Mouse (Mus musculus): Measurements from ENCODE around the gene Rbm3. TPM values are rescaled to one million over a fixed set of nuclear protein-coding genes. Genes with fewer than 3 reads are reported as not detected.

Rbm3 gene
- 100 to 1,000 TPM in 1 of 2 experiments, 10 to 100 TPM in 1; 54.5 to 106 TPM for total RNA-seq (2021)
- polyA plus RNA-seq (2012; rRNA removed) = 28.5 and 30.7 TPM in 2 replicates
- long read RNA-seq, transcript Rbm3-203 (7 exons, 1,225 nt) = major isoform, 19 of 56 reads
- long read RNA-seq, transcript Rbm3-206 (7 exons, 1,338 nt) = minor isoform, 13 of 56 reads
- long read RNA-seq, transcript Rbm3-202 (7 exons, 1,183 nt) = minor isoform, 5 of 56 reads
- long read RNA-seq, partial matches to known transcripts = 1 of 56 reads
- long read RNA-seq, other reads (novel, unspliced or antisense) = 13 of 56 reads

DNA sequence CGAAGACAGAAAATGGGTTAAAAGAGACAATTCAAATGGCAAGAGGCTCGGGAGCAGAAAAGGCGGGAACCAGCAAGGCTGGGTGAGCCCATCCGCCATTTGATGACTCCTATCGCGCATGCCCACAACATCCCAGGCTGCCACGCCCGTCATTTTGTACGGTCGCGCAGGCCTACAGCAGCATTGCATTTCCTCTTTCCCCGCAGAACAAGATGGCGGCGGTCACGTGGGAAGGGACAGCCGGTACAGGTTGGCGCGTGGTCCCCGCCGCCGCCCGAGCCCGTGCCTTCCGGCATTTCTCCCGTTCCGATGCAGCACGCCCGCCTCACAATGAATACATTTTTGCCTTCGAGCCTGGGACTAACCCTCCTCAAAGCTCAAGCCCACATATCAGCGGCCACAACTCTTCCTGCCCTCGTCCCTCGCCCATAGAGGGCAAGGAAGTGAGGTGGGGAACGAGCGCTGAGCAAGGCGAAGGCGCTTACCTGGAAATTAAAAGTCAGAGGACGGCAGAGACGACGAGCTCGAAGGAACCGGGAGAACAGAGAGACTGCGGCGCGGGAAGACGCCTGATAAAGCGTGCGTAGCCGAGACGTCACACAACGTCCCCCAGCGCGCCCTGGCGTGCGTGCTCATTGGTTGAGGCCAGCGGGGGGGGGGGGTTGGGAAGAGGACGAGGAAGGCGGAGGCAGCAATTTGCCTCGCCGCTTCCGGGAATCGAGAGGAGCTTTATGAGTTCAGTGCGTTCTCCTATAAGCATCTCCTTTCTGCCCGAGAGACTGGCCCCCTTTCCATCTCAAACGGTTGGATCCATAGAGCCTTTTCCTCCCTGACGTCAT, at the start of gene Rbm3:
Gene Rbm3, minus strand, starts transcription at position 728 of the 839 bp plus-strand sequence.
- DNase-seq = peak; percentile 89

DNA sequence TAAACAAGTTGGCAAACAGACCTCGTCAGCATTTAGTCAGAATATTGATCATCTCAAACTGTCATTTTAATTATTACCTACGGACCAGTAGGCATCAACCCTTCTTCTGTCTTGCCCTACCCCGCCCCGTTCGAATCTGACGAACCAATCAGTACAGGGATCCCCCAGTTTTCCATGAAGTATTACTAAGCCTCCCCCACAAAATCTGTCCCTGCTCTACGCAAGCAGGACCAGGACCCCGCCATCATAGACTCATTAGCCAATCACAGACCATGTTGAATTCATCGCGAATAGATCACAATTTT, 47.7 kb upstream of the Rbm3 start, which contains the start of gene Ebp:
Gene Ebp, minus strand, starts transcription at position 94 of the 305 bp plus-strand sequence.
- DNase-seq = peak; percentile 36

DNA sequence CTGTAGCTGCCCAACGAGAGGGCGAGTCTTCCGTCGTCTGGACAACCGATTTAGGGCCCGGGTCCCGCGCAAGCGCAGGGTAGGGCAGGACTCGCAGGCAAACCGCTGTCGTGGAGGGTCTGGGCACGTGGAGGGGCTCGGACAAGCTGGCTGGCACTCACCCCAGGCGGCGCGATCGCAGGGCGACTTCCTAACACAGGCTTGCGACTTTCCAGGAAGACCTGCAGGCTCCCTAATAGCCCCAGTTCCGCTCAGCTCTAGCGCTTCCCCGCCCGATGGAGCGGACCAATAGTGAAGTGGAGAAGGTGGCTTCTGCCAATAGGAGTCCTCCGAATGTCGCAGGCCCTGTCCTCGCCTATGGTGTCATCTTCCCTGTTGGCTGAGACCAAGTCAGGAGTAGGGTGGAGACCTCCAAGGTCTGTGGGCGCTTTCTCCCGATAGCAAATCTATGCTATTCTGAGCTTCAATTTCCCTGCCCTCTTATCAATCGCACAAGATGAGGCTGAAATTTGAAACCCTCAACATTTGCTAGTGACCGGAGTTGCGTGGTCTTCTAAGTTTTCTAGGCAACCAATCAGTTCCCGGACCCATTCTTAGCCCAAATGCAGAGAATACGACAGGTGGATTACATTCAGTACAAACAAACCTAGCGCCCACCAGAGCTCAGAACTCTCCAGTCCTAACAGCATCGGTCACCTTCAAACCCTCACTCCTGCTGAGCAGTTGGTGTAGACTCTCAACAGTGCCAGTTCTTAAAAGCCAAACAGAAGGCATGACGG, 47.1 kb upstream of the Rbm3 start:
- DNase-seq = peak; percentile 90

DNA sequence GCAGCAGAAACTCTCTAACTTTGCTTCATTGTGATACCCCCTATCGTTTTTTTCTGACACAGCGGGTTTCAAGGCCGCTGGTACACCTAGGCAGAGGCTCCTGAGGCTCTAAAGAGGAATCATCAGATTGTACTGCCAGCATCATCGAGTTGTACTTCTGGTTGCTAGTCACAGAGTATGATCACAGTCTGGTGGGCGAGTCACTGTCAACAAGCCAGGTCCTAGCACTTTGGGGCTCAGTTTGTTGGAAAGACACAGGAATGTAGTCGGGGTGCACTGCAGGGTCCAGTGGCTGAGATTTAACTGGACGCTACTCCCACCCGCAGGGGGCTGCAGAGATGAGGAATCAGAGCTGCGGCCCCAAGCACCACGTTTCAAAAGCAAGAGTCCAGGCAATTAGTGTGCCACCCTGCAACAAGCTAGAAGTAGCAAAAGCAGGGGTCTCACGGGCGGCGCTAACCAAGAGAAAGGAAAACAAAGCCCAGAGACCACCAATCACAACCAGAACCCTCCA, 46.5 kb upstream of the Rbm3 start:
- DNase-seq = no peak

DNA sequence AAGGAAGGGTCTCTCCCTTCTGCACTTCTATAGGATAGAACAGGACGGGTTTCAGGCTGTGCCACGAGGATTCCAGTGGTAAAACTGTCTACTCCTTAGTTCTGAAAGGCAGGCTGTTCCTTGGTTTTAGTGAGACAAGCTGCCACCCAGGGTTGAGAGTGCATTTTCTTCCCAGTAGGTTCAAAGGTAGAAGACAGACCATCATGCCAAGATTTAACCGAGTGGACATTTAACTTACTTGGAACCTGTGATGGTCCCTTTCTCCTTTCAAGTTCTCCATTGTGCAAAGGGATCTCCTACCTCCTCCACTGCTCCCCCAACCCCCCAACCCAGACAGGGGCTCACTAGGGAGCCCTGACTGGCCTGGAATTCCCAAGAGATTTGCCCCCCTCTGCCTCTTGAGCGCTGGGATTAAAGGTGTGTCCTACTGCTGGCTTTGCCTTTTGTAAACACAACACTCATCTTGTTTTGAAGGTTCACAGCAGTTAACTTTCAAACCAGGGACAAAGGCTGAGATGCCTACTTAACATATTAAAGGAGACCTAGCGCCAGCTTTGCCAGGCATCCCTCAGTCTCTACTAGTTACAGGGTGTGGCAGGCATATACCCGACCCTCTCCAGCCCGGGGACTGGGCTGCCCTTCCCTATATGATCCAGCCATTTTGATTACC, 37.3 kb upstream of the Rbm3 start:
- DNase-seq = no peak

DNA sequence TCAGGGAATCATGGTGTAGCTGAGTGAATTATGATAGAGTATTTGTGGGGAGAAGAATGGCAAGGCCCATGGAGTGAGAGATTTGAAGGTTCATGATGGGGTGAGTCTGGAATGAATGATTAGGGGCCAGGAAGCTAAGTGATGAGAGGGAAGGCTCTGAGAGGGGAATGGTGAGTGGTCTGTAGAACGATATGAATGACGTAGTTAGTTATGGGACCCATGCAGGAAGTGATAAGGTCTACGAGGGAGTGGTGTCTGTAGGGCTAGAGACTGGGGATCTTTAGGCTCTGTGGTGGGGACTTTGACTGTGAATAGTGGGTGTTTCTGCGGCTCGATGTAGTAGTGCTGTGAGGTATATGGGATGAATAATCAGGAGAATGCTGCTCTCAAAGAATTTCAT, 34.0 kb upstream of the Rbm3 start:
- DNase-seq = no peak

DNA sequence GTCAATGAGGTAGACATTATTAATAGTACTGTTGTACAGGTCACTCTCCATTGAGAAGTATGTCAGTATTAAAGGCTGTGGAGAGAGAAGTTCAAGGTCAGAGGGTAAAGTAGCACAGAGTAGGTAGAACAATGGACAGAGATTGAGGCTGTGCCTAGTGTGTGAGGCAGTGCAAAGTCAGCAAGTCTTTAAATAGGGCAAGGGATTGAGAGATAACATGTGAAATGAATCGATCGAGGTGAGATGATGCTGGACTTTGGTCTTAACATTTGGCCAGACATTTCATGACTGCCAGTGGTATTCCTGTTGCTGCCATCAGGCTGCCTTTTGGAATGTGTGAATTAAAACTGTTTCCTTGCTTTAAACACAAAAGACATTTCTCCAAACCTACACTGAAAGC, 33.2 kb upstream of the Rbm3 start:
- no peak for DNase-seq

DNA sequence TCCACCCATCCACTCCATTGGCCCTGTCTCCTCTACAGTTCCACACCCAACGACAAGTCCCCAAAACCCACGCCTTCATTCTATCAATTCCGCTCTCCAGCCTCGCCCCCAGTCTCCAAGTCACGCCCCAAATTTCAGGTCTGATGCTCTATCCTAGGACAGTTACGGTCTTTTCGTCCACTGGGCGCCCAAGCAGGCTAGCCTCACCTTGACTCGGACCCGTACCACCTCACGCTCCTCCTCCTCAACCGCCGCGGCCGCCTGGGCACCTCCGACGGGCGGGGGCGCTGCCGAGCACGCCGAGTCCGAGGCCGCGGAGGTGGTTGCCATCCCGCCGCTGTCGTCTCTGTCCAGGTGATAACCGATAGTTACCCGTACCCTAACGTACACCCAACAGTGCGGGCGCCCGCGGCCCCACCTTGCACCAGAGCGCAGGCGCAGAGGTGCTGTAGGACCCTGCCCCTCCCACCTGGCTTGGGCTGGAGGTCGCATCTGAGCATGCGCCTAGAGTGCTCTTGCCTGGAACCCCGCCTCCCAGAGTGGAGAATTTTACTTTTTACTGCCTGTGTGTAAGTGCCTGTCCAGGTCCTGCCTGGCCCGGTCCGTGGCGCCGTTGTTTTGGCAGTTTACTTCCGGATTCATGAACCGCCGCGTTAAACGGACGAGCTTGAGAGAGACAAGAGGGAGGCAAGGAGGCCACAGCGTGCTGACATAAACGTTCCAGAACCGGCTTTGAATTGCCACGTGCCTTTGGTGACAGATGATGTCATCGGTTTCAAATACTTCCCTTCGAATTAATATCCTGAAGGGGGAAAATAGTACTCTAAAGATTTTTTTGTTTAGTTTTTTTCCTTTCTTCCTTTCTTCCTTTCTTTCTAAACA, 30.1 kb upstream of the Rbm3 start, which contains the start of gene Tbc1d25:
Gene Tbc1d25, minus strand, starts transcription at position 678 of the 882 bp plus-strand sequence.
- DNase-seq = peak; percentile 91

DNA sequence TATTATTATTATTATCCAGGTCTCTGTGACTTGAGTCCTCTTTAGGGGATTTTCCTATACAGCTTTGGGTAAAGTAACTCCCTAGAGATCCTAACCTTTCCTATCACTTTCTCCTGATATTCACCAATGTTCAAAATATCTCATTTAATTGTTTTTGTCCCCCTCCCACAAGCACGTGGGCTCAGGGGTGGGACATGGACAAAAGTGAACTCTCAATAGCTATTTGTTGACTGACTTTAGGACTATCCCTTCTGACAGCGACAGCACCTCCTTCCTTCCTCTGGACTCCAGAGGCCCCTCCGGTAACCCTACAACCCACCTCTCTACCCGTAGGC, 29.5 kb upstream of the Rbm3 start:
- DNase-seq = no peak

DNA sequence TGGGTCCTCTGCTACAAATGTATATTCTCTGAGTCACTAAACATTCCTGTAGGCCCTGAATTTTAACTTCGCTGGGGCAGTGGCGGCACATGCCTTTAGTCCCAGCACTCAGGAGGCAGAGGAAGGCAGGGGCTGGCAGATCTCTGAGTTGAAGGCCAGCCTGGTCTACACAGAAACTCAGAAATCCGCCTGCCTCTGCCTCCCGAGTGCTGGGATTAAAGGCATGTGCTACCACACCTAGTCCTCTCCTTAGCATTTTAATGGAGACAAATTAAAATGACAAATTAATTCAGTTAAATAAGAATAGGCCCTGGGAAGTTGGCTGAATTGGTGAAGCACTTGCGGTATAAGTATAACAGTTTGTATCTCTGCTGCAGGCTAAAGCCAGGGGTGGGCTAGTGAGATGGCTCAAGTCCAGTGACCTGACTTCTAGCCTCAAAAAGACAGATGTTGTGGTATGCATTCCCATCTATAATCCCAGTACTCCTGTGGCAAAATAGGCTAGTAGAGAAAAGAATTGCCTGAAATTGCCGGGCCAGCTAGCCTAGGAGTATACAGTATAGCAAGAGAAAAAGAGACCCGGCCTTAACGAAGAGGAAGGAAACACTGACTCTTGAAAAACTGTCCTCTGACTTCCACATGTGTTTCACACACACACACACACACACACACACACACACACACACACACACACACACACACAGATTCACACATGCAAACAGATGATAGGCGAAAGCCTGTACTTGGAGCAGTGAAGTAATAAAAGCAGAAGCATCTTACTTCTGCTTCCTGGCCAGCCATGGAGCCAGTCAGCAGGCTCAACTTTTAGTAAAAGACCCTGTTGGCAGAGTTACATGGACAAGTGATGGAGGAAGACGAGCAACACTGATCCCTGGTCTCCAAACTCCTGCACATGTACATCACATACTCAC, 22.3 kb upstream of the Rbm3 start:
- DNase-seq = no peak

DNA sequence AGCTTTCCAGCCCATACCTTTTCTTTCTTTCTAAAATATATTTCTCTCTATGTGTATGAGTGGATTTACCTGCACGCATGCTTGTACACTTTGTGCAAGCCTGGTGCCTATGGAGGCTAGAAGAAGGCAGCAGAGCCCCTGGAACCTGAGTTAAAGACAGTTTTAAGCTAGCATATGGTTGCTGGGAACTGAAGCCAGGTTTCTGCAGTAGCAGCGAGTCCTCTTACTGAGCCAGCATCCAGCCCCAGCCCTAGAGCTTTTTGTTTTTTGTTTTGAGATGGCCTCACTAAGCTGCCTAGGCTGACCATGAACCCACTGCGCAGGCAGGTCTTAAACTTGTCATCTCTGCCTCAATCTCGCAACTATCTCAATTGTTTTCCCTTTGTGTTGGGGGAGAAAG, 18.8 kb upstream of the Rbm3 start:
- DNase-seq = no peak

DNA sequence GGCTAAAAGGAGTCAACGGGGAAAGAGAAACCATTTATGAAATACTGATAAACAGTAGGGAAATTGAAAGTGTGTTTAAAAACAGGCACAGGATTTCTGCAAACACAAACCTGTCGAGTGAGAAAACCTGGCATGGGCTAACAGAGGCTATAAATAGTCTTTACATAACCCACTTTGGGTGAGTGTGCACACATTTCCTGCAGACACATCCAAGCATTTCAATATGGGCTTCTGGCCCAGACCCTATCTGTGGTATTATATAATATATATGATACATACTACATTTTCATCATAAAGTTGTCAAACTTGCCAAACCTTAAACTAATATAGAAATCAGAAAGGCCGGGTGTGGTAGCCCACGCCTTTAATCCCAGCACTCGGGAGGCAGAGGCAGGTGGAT, 17.4 kb upstream of the Rbm3 start:
- no peak for DNase-seq

DNA sequence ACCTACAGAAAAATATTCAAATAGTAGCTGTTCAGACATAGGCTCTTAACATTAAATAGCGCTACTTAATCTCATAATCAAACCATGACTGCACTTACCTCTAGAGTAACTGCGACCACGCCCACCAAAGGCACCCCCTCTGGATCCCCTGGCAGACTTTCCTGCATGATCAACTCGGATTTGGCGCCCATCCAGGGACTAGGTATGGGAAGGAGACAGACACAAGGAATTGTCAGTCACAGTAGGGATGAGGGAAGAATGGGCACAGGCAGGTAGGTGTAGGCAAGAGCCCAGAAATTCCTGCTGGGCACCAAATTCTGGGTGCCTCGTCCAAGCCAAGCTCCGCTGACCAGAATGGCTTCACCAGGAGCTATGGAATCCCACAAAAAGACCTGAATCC, 1.9 kb downstream of the Rbm3 start:
- DNase-seq = no peak

DNA sequence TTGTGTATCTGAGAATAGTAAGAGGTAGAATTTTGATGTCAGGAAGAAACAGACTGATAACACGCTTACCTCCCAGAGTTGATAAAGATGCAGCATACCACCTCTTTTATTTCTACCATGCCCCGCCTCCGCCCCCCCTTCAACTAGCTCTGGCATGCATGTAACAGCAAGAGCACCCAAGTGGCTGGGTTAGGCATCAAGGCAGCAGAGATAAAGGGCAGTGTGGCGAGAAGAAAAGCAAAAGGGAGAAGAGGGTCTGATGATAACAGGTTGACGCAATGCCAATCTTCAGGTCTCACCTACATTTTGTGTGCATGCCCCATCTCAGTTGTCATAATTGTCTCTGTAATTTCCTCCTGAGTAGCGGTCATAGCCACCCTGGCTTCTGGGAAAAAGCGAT, 2.7 kb downstream of the Rbm3 start:
- DNase-seq = no peak

DNA sequence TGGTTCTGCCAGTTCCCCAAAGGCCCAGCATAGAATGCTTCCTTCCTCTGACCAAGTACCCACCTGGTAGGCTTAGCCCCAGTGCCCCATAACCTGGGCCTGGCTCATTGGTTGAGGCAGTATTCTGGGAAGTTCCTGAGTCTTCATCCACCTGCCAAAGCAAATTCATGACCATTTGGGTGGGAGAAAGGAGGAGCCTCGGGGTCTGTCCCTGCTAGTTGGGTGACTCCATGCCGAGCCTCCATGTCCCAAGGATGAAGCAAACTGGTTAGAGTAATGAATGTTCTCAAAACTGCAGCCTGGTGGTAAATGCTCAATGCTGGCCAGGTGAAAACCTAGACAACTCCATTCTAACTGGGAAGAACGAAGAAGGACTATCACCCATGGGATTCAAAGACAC, 4.6 kb downstream of the Rbm3 start:
- DNase-seq = no peak

DNA sequence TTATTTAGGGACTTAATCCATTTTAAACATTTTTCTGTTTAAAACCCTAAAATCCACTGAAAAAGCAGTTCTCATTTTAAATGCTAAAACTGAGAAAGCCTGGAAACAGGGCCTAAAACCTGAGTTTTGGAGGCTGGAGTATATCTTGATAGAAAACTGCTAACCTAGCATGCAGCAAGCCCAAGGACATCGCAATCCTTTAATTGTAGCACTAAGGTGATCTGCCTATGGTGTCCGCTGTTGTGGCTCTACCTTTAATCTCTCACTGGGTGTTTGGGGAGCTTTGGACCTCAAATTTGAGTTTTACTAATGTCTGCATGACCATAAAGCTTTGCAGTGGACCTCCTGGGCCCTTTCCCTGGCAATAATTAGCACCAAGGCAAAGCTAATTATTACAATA, 5.2 kb downstream of the Rbm3 start:
- no peak for DNase-seq

DNA sequence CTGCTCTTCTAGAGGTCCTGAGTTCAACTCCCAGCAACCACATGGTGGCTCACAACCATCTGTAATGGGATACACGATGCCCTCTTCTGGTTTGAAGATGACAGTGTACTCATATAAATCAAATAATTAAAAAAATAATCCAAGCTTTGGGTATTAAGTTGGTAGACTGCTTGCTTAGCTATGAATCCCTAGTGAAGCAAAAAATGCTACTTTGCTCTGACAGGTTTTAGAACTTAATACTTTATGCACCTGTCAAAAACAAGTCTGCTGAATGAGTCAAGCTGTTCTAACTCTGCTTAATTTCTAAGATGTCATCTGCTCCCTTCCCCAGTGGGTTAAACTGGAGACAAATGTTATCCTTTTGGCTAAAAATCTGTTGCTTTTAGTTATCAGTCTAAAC, 6.2 kb downstream of the Rbm3 start:
- no peak for DNase-seq

DNA sequence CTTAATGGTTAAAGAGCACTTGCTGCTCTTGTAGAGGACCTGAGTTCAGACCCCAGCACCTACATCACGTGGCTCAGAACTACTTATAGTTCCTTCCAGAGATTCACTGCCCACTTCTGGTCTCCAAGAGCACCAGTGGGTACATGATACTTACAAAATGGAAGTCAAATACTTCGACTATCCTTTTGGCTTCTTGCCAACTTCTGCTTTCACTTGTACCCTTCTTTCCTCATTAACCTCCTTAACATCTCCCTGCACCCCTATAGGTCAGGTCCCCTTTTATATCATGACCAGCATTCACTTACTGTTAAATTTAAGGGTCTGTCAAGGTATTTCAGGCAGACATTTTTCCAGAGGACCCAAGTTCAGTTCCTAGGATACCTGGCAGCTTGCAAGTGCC, 9.8 kb downstream of the Rbm3 start:
- DNase-seq = no peak

DNA sequence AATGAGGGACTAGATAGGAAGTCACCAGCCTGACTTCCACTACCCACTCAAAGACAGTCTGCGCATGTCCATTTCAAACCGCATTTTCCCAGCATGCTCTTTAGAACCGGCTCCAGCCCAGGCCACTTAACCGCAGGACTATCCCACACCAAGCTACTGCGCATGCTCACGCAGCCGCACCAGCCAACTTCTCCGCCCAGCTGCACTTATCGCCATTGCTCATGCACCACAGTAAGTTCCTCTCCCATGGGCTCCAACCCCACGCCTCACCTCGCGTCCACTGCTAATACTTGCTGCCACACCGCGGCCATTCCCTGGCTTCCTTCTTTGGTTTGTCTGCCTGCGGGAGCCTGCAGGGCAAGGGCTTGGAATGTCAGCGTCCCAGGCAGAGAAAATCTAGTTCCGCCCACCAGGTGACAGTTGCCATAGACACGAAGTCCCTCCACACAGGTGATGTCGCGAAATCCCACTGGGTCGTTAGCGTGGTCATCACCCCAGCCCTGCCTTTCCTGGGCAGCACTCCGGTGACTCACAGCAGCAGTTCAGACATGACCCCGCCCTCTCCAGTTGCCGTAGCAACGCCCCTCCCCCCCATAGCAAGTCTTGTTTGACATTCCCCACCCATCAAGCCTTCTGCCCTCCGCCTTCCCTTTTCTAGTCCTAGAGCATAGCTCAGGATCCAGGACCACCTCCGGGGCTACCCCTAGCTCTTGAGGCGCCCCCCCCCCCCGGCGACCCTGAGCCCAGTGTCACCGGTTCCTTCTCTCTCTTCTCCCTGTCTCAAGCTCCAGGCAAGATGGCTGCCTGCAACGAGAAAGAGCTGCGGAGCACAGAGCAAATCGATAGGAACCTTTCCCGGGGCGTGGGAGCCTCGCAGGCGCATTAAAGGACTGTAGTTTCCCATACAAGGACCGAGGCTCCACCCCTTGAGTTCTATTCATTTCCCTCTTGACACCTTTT, 13.4 kb downstream of the Rbm3 start, which contains the start of gene Wdr13:
Gene Wdr13, minus strand, starts transcription at position 876 of the 960 bp plus-strand sequence.
- DNase-seq = peak; percentile 92
